Mouse (Mus musculus) forebrain, embryonic 15.5 days (tissue): ENCODE data around the gene Zfp974. TPM values are rescaled to one million over a fixed set of nuclear protein-coding genes. Genes with fewer than 3 reads are reported as not detected.
"Not testable (repeated sequence)": the region's sequence is repeated elsewhere in the genome, so short reads cannot be mapped to it uniquely, and the experiment has no call there.

ENCODE experiments used
- ATAC-seq: fragments of 200-750 bp; cut with Nextera tagmentation; replicated peaks from 2 replicates; pipeline ENCODE4 v1.8.0; 2017; ENCODE audit warnings: mild to moderate bottlenecking, moderate TSS enrichment, moderate library complexity
- H3K27ac ChIP-seq: fragments of 300-500 bp; sonication (generic); replicated peaks from 2 replicates; pipeline ENCODE4 v1.5.1; 2015; ENCODE audit warnings: mild to moderate bottlenecking, inconsistent platforms
- H3K27me3 ChIP-seq: fragments of 300-500 bp; sonication (generic); 2 replicates; pipeline ENCODE4 v1.6.1; 2015; ENCODE audit warnings: inconsistent platforms
- H3K36me3 ChIP-seq: fragments of 300-500 bp; sonication (generic); 2 replicates; pipeline ENCODE4 v1.6.1; 2015; ENCODE audit warnings: mild to moderate bottlenecking, inconsistent platforms
- H3K4me1 ChIP-seq: fragments of 300-500 bp; sonication (generic); 2 replicates; pipeline ENCODE4 v1.6.1; 2015; ENCODE audit warnings: inconsistent platforms
- H3K4me2 ChIP-seq: fragments of 300-500 bp; sonication (generic); replicated peaks from 2 replicates; pipeline ENCODE4 v1.6.1; 2015; ENCODE audit warnings: mild to moderate bottlenecking, inconsistent platforms
- H3K4me3 ChIP-seq: fragments of 300-500 bp; sonication (generic); 2 replicates; pipeline ENCODE4 v1.5.1; 2015; ENCODE audit warnings: mild to moderate bottlenecking, inconsistent platforms
- H3K9ac ChIP-seq: fragments of 300-500 bp; sonication (generic); replicated peaks from 2 replicates; pipeline ENCODE4 v1.6.1; 2015; ENCODE audit warnings: mild to moderate bottlenecking, inconsistent platforms
- H3K9me3 ChIP-seq: fragments of 300-500 bp; sonication (generic); 2 replicates; pipeline ENCODE4 v1.6.1; 2016; ENCODE audit warnings: inconsistent platforms
- WGBS: fragments of 180-500 bp; shearing (Covaris S2); methylation state at CpG from one replicate; pipeline ENCODE4 v1.1.7; 2015; ENCODE audit warnings: mixed read lengths; 5-methylcytosine and 5-hydroxymethylcytosine counted together
- polyA plus RNA-seq: library from polyadenylated mRNA; unstranded; fragments of >200 nt; fragmentation: Nextera tagmentation; extraction: Ambion mirVana; gene quantifications from 2 replicates; pipeline ENCODE4 v1.2.1, GENCODE M21; 2015

The Zfp974 gene
- 17.4 and 18.0 TPM in 2 replicates for polyA plus RNA-seq

DNA sequence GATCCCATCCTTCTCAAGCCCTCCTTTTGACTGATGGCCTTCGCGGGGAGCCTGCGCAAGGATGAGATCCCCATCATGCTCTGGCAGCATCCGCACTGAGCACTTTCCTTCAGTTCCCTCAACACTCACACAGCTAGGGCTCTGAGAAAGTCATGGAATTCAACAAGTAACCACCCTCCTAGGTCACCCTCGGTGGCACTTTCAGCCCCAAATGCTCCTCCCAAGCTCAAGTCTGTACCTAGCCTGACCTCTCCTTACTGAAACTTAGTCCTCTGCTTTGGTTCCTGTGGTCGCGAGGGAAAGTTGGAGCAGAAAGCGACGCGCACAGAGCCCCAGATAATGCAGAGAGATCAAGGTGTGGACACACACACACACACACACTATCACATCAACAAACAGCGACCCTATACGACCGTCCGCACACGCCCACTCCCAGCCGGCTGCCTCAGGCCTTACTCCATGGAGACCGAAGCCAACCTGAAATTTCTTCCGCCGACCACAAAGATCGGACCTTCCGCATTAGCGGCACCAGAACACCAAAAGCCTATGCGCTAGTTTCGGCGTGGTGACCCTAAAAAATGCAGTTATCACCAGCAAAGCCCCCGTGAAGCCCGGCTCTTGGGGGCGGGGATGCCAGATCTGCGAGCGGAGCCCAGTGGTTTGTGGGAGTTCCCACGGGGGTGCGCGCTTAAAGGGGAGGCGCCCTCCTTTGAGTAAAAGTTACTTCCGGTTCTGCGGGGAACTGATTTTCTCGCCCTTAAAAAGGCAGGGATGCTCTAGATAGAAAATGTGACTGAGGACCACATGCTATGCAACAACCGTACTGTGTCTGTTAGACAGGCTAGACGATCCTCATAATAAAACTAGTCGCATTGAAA lies at the start of gene Zfp974:
Gene Zfp974, minus strand, starts transcription at position 643 of the 878 bp plus-strand sequence.
- H3K4me1 ChIP-seq, result peaks cover 16% of the 10 kb centered on the region
- no peaks in the 10 kb centered on the region for H3K9me3 ChIP-seq
- peak within 1 kb of the TSS; percentile 57 for H3K27ac ChIP-seq
- peak within 1 kb of the TSS; percentile 72 for H3K4me2 ChIP-seq
- H3K4me3 ChIP-seq, result peak within 1 kb of the TSS; percentile 70
- H3K27me3 ChIP-seq, result no peaks in the 10 kb centered on the region
- peak; percentile 94 for ATAC-seq
- peaks cover 13% of the 10 kb centered on the region; the same call in 1 of the 2 replicates for H3K36me3 ChIP-seq
- WGBS, result 4% methylated on average over 40 of the region's 40 CpGs
- peak within 1 kb of the TSS; percentile 71 for H3K9ac ChIP-seq

DNA sequence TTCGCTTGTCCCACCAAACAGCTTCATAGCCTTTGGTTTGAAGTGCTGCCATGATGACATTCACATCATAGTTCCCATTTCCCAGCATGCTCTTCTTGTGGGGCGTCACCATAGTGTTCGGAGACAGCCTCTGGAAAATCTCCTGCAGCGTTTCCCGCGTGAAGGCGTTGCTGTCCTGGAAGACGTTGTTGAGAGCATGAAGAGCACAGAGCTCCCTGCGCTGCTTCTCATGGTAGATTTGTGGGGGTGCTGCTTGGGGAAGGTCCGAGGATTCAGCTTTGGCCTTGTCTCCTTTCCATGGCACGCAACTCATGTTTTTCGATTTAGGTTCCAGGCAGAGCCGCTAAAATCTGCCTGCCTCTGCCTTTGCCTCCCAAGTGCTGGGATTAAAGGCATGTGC lies 20.2 kb upstream of the Zfp974 start:
- 92% methylated on average over 13 of the region's 13 CpGs for WGBS
- H3K4me2 ChIP-seq, H3K36me3 ChIP-seq, H3K27me3 ChIP-seq, H3K4me3 ChIP-seq, H3K27ac ChIP-seq, ATAC-seq, H3K9me3 ChIP-seq, H3K9ac ChIP-seq, H3K4me1 ChIP-seq: not testable (repeated sequence)

DNA sequence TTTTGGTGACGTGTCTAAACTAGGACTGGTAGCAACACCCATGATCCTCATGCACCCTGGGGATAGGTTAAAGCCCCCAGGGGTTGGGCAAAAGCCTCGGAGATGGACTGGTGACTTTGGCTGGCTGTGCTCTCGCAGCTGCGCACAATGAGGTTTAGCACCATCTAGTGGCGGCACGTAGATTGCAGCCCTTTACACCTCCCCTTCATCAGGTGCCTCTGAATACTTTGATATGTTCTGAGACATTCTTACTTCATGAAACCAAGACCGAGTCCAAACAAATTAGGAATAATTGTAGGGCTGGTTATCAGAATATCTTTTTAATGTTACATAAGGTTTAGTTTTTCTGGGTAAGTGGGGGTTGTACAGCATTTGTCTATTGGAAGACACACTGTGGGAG lies 12.6 kb upstream of the Zfp974 start:
- ATAC-seq, H3K4me2 ChIP-seq, H3K27me3 ChIP-seq, H3K4me3 ChIP-seq, H3K4me1 ChIP-seq, H3K36me3 ChIP-seq, H3K27ac ChIP-seq, H3K9me3 ChIP-seq, H3K9ac ChIP-seq: not testable (repeated sequence)
- 38% methylated on average over 5 of the region's 7 CpGs for WGBS

DNA sequence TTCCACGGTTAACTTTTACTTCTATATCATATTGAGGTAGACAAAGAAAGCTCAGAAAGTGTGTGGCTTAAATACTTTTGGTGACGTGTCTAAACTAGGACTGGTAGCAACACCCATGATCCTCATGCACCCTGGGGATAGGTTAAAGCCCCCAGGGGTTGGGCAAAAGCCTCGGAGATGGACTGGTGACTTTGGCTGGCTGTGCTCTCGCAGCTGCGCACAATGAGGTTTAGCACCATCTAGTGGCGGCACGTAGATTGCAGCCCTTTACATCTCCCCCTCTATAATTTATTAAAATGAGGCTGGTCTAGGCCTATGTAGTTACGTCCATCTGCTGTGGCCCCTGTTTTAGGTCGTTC lies 4.5 kb upstream of the Zfp974 start:
- not testable (repeated sequence) for H3K4me1 ChIP-seq, H3K4me3 ChIP-seq, H3K9ac ChIP-seq, H3K36me3 ChIP-seq, H3K27me3 ChIP-seq, ATAC-seq, H3K27ac ChIP-seq, H3K9me3 ChIP-seq
- WGBS, result 24% methylated on average over 1 of the region's 9 CpGs
- H3K4me2 ChIP-seq, result 0 out of 2 replicates have a peak overlapping the region, but pooled peaks have one; percentile 11

DNA sequence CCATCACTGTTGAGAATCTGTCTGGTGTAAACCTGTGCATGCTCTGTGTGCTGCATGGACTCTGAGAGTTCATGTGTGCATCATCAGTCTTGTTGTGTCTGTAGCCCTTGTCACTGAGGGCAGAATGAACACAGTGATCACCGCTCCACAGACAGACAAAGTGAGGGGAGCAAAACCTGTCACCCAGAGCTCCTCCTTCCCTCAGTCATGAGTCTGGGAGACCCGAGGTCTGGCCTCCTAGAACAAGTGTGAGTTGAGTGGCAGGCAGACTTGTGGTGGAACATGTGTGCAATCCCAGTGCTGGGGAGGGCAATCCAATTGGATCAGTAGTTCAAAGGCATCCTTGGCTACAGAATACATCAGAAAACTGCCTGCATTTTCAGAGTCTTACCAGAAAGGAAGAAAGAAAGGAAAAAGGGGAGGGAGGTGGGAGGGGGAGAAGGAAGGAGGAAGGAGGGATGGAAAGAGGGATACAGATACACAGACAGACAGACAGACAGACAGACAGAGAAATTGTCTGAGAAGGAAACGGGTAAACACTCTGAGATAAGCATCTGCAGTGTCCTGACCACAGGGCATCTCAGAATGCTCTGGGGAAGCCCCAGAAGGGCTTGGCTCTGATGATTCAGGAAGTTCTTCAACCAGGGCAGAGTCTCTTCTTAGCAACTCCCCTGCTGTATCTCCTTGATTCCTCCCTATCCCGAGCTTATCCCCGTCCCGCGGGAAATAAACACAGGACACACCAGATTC lies 4.0 kb upstream of the Zfp974 start:
- no peaks in the 10 kb centered on the region for H3K36me3 ChIP-seq
- no peak overlapping the region for H3K4me3 ChIP-seq
- H3K4me2 ChIP-seq, result 0 out of 2 replicates have a peak overlapping the region, but pooled peaks have one; percentile 11
- no peak overlapping the region for H3K9ac ChIP-seq
- 20% methylated on average over 7 of the region's 7 CpGs for WGBS
- no peak overlapping the region for H3K27ac ChIP-seq
- no peaks in the 10 kb centered on the region for H3K9me3 ChIP-seq
- no peak for ATAC-seq
- H3K4me1 ChIP-seq, result peaks cover 12% of the 10 kb centered on the region
- no peaks in the 10 kb centered on the region for H3K27me3 ChIP-seq

DNA sequence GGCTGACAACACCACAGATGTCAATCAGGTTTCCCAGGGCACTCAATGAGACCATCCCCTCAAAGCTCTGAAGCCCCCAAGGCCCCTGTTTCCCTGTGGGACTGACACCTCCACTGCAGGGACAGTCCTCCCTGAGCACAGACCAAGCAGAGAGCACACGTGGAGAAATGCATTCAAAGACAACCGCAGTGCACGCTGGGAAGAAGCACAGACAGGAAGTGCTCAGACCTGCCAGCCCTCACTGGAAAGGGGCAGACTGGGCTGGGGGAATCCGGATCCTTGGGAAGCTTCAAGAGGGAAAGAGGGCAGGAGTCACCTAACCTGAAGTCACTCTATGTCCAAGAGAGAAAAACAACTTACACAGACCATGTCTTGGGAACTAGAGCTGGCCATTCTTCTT lies 2.2 kb downstream of the Zfp974 start:
- not testable (repeated sequence) for H3K4me2 ChIP-seq, H3K9ac ChIP-seq, H3K27me3 ChIP-seq, H3K9me3 ChIP-seq, ATAC-seq, H3K4me3 ChIP-seq, H3K27ac ChIP-seq
- peaks cover 18% of the 10 kb centered on the region; the same call in 1 of the 2 replicates for H3K36me3 ChIP-seq
- H3K4me1 ChIP-seq, result peaks cover 16% of the 10 kb centered on the region
- WGBS, result 44% methylated on average over 4 of the region's 4 CpGs

DNA sequence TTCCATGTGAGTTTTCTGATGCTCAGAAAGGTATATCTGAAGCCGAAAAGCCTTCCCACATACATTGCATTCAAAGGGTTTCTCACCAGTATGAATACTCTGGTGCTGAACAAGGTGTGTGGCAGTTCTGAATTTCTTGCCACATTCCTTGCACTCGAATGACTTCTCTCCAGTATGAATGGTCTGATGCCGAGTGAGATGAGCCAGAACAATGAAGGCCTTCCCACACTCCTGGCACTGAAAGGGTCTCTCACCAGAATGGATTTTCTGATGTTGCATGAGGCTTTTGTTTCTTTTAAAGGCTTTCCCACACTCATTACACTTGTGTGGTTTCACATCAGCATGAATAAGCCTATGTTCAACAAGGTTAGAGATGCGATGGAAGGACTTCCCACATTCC lies 18.3 kb downstream of the Zfp974 start:
- not testable (repeated sequence) for H3K27ac ChIP-seq, H3K4me1 ChIP-seq, H3K9ac ChIP-seq, H3K4me3 ChIP-seq, H3K4me2 ChIP-seq, ATAC-seq, H3K27me3 ChIP-seq
- 60% methylated on average over 4 of the region's 4 CpGs for WGBS
- Histone ChIP-seq H3K36me3 (peaks cover 52% of the 10 kb centered on the region), H3K9me3 (peaks cover 17% of the 10 kb centered on the region; the same call in 1 of the 2 replicates)

DNA sequence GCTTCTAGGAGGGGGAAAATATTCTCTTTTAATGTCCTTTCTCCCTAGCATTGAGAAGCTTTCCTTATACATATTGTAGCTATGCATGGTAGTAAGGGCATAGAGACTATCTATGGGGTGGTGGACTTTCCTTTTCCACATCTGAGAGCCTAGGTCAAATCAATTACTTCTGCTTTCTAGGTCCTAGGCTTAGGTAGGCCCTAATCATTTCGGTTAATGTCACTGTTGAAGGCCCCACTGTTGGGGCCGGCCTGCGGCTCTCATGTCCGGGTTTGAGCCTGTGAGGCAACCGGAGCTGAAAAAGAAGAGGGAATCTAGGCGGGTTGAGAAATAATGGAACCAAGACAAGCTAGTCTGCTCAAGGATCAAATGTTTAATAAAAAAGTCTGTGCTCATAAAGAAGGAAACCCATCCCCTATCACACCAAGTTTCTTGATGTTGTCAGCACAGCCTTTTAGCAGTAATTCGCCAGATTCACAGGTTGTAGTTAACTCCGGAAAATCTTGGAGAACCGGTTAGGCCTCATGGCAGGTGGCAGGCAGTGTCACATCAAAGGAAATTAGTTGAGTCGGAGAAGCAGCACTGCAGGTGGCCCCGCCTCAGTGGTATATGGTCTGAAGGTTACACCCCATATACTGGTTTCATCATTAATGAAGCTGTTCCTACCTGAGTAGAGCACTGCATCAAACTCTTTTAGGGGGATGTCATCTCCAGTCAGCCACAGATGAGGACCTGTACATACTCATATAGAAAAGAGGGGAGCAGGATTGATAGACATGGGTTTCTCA lies 24.0 kb downstream of the Zfp974 start:
- Histone ChIP-seq H3K27me3 (no peaks in the 10 kb centered on the region), H3K4me2 (no peak overlapping the region), H3K9me3 (0 out of 2 replicates have a peak, but pooled peaks cover 3% of the 10 kb centered on the region), H3K27ac (no peak overlapping the region), H3K9ac (no peak overlapping the region), H3K4me3 (no peak overlapping the region), H3K36me3 (peaks cover 25% of the 10 kb centered on the region), H3K4me1 (no peaks in the 10 kb centered on the region)
- ATAC-seq, result no peak
- 84% methylated on average over 11 of the region's 11 CpGs for WGBS

DNA sequence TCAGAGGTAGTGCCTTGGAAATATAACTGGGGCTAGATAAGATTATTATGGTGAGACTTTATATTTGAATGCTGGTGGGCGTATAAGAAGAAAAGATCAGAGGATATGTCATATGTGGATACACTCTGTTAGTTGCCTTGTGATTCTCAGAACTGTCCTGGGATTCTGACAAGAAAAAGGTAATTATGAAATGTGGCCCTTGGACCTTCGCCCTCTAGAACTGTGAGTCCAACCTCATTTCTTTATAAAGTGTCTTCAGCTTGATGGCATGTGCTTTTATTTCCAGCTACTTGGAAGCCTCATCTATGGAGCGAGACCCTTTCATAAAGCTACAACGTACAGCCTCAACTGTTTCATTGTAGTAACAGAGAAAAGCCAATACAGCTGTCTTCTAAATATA lies 28.7 kb downstream of the Zfp974 start:
- H3K9me3 ChIP-seq, result 0 out of 2 replicates have a peak, but pooled peaks cover 7% of the 10 kb centered on the region
- H3K27me3 ChIP-seq, result no peaks in the 10 kb centered on the region
- no peak overlapping the region for H3K9ac ChIP-seq
- no peaks in the 10 kb centered on the region for H3K4me1 ChIP-seq
- no peak overlapping the region for H3K4me3 ChIP-seq
- 0 out of 2 replicates have a peak, but pooled peaks cover 4% of the 10 kb centered on the region for H3K36me3 ChIP-seq
- WGBS, result 93% methylated on average over 4 of the region's 4 CpGs
- ATAC-seq, result no peak
- no peak overlapping the region for H3K27ac ChIP-seq
- no peak overlapping the region for H3K4me2 ChIP-seq

DNA sequence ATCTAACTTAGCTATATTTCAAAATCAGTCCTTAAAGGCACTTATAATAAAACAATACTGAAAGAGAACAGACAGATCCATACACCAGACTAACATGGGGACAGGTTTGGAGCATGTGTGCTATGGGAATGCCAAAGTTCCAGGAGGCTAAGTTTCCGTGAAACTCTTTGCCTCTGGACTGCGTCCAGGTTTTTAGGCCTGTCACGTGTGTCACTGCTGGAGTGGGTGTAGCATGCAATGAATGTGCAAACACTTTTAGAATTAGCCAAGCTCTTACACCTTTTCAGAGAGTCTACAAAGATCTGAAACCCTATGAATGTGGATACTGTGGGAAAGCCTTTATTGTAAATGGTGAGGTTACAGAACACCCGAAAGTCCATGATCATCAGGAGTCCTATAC lies 47.5 kb downstream of the Zfp974 start:
- no peak for ATAC-seq
- H3K27ac ChIP-seq, result no peak overlapping the region
- H3K36me3 ChIP-seq, result peaks cover 19% of the 10 kb centered on the region; the same call in 1 of the 2 replicates
- WGBS, result 92% methylated on average over 4 of the region's 4 CpGs
- H3K9ac ChIP-seq, result no peak overlapping the region
- no peak overlapping the region for H3K4me2 ChIP-seq
- no peaks in the 10 kb centered on the region for H3K27me3 ChIP-seq
- no peak overlapping the region for H3K4me3 ChIP-seq
- no peaks in the 10 kb centered on the region for H3K4me1 ChIP-seq
- H3K9me3 ChIP-seq, result no peaks in the 10 kb centered on the region

DNA sequence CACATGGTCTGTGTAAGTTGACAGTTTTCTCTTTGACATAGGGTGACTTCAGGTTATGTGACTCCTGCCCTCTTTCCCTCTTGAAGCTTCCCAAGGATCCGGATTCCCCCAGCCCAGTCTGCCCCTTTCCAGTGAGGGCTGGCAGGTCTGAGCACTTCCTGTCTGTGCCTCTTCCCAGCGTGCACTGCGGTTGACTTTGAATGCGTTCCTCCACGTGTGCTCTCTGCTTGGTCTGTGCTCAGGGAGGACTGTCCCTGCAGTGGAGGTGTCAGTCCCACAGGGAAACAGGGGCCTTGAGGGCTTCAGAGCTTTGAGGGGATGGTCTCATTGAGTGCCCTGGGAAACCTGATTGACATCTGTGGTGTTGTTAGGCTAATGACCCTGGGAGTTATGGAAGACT lies 66.7 kb downstream of the Zfp974 start:
- H3K9me3 ChIP-seq, H3K4me2 ChIP-seq, ATAC-seq, H3K4me3 ChIP-seq, H3K27me3 ChIP-seq, H3K9ac ChIP-seq, H3K27ac ChIP-seq, H3K36me3 ChIP-seq: not testable (repeated sequence)
- H3K4me1 ChIP-seq, result peaks cover 12% of the 10 kb centered on the region
- 85% methylated on average over 5 of the region's 5 CpGs for WGBS
